Mouse (Mus musculus) cerebellum, adult 9-10 months (tissue): ENCODE data around the gene Inpp5e.
A peak's percentile ranks its signal among the peaks of the same experiment; 100 is the strongest.
"Not testable (repeated sequence)": the region's sequence is repeated elsewhere in the genome, so short reads cannot be mapped to it uniquely, and the experiment has no call there.

Experiments
- DNase-seq: peaks from one replicate; pipeline ENCODE4 v3.0.0; 2022

Gene Inpp5e

GRCm38 (mm10) chr2:26418120-26418519 lies 9.1 kb upstream of the Inpp5e start:
- DNase-seq, result no peak

- no peak for DNase-seq
Observed at GRCm38 (mm10) chr2:26417066-26417465, 8.1 kb upstream of the Inpp5e start.

- peak; percentile 55 for DNase-seq
Observed at GRCm38 (mm10) chr2:26410931-26411411, 2.0 kb upstream of the Inpp5e start.

GRCm38 (mm10) chr2:26410091-26410490 lies 1.1 kb upstream of the Inpp5e start:
- peak; percentile 65 for DNase-seq

GRCm38 (mm10) chr2:26409362-26409761 lies 359 bp upstream of the Inpp5e start:
- DNase-seq, result no peak

- no peak for DNase-seq
Observed at GRCm38 (mm10) chr2:26403306-26403705, 5.7 kb downstream of the Inpp5e start.

GRCm38 (mm10) chr2:26402265-26402664 lies 6.7 kb downstream of the Inpp5e start:
- peak; percentile 74 for DNase-seq

GRCm38 (mm10) chr2:26401023-26401422 lies 8.0 kb downstream of the Inpp5e start:
- DNase-seq, result no peak

- DNase-seq, result no peak
Observed at GRCm38 (mm10) chr2:26400296-26400695, 8.7 kb downstream of the Inpp5e start.

- no peak for DNase-seq
Observed at GRCm38 (mm10) chr2:26399647-26400046, 9.4 kb downstream of the Inpp5e start.

GRCm38 (mm10) chr2:26398978-26399377 lies 10.0 kb downstream of the Inpp5e start:
- no peak for DNase-seq

- no peak for DNase-seq
Observed at GRCm38 (mm10) chr2:26391617-26392016, 17.4 kb downstream of the Inpp5e start.

GRCm38 (mm10) chr2:26390954-26391353 lies 18.0 kb downstream of the Inpp5e start:
- DNase-seq, result no peak

GRCm38 (mm10) chr2:26389154-26389690 lies 19.8 kb downstream of the Inpp5e start, which contains the start of the genes Entr1 and Pmpca:
Gene Entr1 (minus strand): TSS chr2:26389316.
Gene Pmpca (plus strand): TSS chr2:26389339.
- peak; percentile 73 for DNase-seq

GRCm38 (mm10) chr2:26388682-26389153 lies 20.3 kb downstream of the Inpp5e start:
- DNase-seq, result no peak

- DNase-seq, result no peak
Observed at GRCm38 (mm10) chr2:26387713-26388112, 21.3 kb downstream of the Inpp5e start.

GRCm38 (mm10) chr2:26380871-26381270 lies 28.1 kb downstream of the Inpp5e start:
- DNase-seq, result not testable (repeated sequence)

- DNase-seq, result peak; percentile 78
Observed at GRCm38 (mm10) chr2:26380131-26380771, 28.8 kb downstream of the Inpp5e start, which contains the start of gene Snapc4. Gene Snapc4 (minus strand): TSS chr2:26380653.

- DNase-seq, result no peak
Observed at GRCm38 (mm10) chr2:26372396-26372795, 36.6 kb downstream of the Inpp5e start.

- no peak for DNase-seq
Observed at GRCm38 (mm10) chr2:26368572-26368971, 40.4 kb downstream of the Inpp5e start.

- DNase-seq, result no peak
Observed at GRCm38 (mm10) chr2:26367911-26368310, 41.1 kb downstream of the Inpp5e start.

- DNase-seq, result peak; percentile 71
Observed at GRCm38 (mm10) chr2:26364738-26365465, 44.1 kb downstream of the Inpp5e start.

- no peak for DNase-seq
Observed at GRCm38 (mm10) chr2:26363481-26363880, 45.5 kb downstream of the Inpp5e start.

- no peak for DNase-seq
Observed at GRCm38 (mm10) chr2:26362991-26363390, 46.0 kb downstream of the Inpp5e start.
